Mouse (Mus musculus) hindbrain, embryonic 14.5 days (tissue): ENCODE measurements around the gene Arl6ip1. TPM values are rescaled to one million over a fixed set of nuclear protein-coding genes. Genes with fewer than 3 reads are reported as not detected.

ENCODE experiments used
- ATAC-seq: fragments of 200-750 bp; cut with Nextera tagmentation; 2 replicates; pipeline ENCODE4 v1.8.0; 2017; ENCODE audit warnings: moderate number of reproducible peaks, mild to moderate bottlenecking, moderate TSS enrichment, moderate library complexity; ENCODE audit not compliant: low FRiP score
- DNase-seq: peaks from one replicate; pipeline ENCODE4 v3.0.0-alpha.2; 2015; ENCODE audit warnings: low spot score
- H3K27ac ChIP-seq: fragments of 300-500 bp; sonication (generic); 2 replicates; pipeline ENCODE4 v1.5.1; 2014; ENCODE audit warnings: mild to moderate bottlenecking, moderate library complexity
- H3K27me3 ChIP-seq: fragments of 300-500 bp; sonication (generic); 2 replicates; pipeline ENCODE4 v1.6.1; 2014; ENCODE audit warnings: mild to moderate bottlenecking, low read length, mixed read lengths; ENCODE audit not compliant: control insufficient read depth, insufficient read depth
- H3K36me3 ChIP-seq: fragments of 300-500 bp; sonication (generic); replicated peaks from 2 replicates; pipeline ENCODE4 v1.6.1; 2014; ENCODE audit not compliant: control insufficient read depth, insufficient read depth
- H3K4me1 ChIP-seq: fragments of 300-500 bp; sonication (generic); replicated peaks from 2 replicates; pipeline ENCODE4 v1.6.1; 2014; ENCODE audit warnings: antibody characterized with exemption, low read length, mixed read lengths; ENCODE audit not compliant: control insufficient read depth, insufficient read depth
- H3K4me2 ChIP-seq: fragments of 300-500 bp; sonication (generic); replicated peaks from 2 replicates; pipeline ENCODE4 v1.6.1; 2014; ENCODE audit warnings: mild to moderate bottlenecking, moderate library complexity
- H3K4me3 ChIP-seq: fragments of 300-500 bp; sonication (generic); replicated peaks from 2 replicates; pipeline ENCODE4 v1.5.1; 2014; ENCODE audit warnings: mild to moderate bottlenecking, low read length
- H3K9ac ChIP-seq: fragments of 300-500 bp; sonication (generic); 2 replicates; pipeline ENCODE4 v1.6.1; 2014
- H3K9me3 ChIP-seq: fragments of 300-500 bp; sonication (generic); 2 replicates; pipeline ENCODE4 v1.6.1; 2016; ENCODE audit warnings: low read length; ENCODE audit not compliant: control insufficient read depth
- WGBS: fragments of 180-500 bp; shearing (Covaris S2); extraction: QIAGEN DNeasy Blood & Tissue Kit; methylation state at CpG from one replicate; pipeline ENCODE4 v1.1.7; 2014; 5-methylcytosine and 5-hydroxymethylcytosine counted together
- polyA plus RNA-seq: library from polyadenylated mRNA; unstranded; fragments of >200 nt; fragmentation: Nextera tagmentation; extraction: Ambion mirVana; gene quantifications from 2 replicates; pipeline ENCODE4 v1.2.1, GENCODE M21; 2014

Gene Arl6ip1
- polyA plus RNA-seq, 1 experiment from 2014 or later, result 404 TPM

DNA sequence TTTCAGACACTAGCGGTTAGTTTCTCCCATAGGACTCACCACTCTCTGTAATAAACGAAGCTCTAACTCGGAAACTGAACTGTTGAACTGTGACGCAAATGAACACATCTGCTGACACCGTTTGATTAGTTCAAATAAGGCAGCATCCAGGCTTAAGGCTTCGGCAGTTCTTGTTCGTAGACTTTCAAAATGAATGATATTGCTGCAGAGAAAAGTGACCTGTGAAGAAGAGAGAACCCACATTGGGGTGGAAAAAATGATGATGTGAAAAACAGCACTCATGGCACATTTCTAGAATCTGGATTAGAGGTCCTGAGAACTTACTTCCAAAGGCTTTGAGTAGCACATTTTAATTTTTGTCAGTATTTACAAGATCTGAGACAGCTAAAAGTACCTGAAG, 11.8 kb upstream of the Arl6ip1 start:
- no peak for ATAC-seq
- 90% methylated on average over 7 of the region's 7 CpGs for WGBS

GRCm38 (mm10) chr7:118135128-118135527, 5.7 kb upstream of the Arl6ip1 start:
- Histone ChIP-seq H3K27ac (no peak overlapping the region), H3K9ac (no peak overlapping the region), H3K4me3 (no peak overlapping the region), H3K27me3 (no peaks in the 10 kb centered on the region), H3K4me2 (no peak overlapping the region), H3K4me1 (peaks cover 2% of the 10 kb centered on the region; the same call in 1 of the 2 replicates), H3K36me3 (peaks cover 56% of the 10 kb centered on the region), H3K9me3 (no peaks in the 10 kb centered on the region)
- ATAC-seq (no peak), DNase-seq (no peak)
- 73% methylated on average over 11 of the region's 11 CpGs for WGBS

More for the DNA sequence above, 11.8 kb upstream of the Arl6ip1 start:
- Histone ChIP-seq H3K9ac (no peak overlapping the region), H3K4me2 (no peak overlapping the region), H3K36me3 (peaks cover 93% of the 10 kb centered on the region), H3K9me3 (no peaks in the 10 kb centered on the region), H3K27ac (no peak overlapping the region), H3K4me3 (no peak overlapping the region), H3K4me1 (no peaks in the 10 kb centered on the region), H3K27me3 (no peaks in the 10 kb centered on the region)
- no peak for DNase-seq

GRCm38 (mm10) chr7:118128925-118129429, 485 bp downstream of the Arl6ip1 start:
- Histone ChIP-seq H3K9me3 (no peaks in the 10 kb centered on the region), H3K4me2 (peak overlapping the region; percentile 81), H3K4me3 (peak overlapping the region; percentile 76), H3K9ac (peak overlapping the region; percentile 79), H3K4me1 (peaks cover 27% of the 10 kb centered on the region), H3K36me3 (peaks cover 23% of the 10 kb centered on the region), H3K27me3 (no peaks in the 10 kb centered on the region), H3K27ac (peak overlapping the region; percentile 81)
- ATAC-seq, result peak; percentile 83
- DNase-seq, result no peak
- under 1% methylated on average over 21 of the region's 21 CpGs for WGBS

DNA sequence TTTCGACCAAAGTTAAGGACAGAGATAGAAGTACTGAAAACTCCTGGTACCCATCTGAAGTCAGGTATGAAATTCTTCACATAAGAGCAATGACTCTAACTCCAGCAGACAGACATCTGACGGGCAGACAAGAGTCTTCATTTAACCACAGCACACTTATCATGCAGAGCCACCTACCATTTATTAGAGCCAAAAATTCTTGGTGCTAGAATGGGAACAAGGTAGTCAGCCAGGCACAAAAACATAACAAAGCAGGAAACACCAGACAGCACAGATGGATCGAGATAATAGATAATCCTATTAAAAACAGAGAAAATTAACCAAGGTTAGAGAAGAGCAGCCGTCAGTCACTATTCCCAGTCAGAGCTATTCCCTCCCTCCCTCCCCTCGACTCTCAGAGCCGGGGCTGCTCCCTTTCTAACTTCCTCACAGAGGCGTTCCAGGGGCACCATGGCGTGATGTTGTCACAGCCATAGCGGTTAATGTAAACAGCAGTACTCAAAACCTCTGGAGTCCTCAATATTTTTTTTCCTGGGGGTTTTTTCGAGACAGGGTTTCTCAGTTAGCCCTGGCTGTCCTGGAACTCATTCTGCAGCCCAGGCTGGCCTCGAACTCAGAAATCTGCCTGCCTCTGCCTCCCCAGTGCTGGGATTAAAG, 3.1 kb downstream of the Arl6ip1 start:
- no peak overlapping the region for H3K4me3 ChIP-seq
- H3K4me2 ChIP-seq, result peak overlapping the region; percentile 81; the same call in 1 of the 2 replicates
- H3K36me3 ChIP-seq, result peaks cover 43% of the 10 kb centered on the region
- H3K9me3 ChIP-seq, result no peaks in the 10 kb centered on the region
- no peak overlapping the region for H3K27ac ChIP-seq
- DNase-seq (no peak), ATAC-seq (no peak)
- H3K9ac ChIP-seq, result no peak overlapping the region
- 84% methylated on average over 11 of the region's 11 CpGs for WGBS
- peaks cover 27% of the 10 kb centered on the region for H3K4me1 ChIP-seq
- H3K27me3 ChIP-seq, result no peaks in the 10 kb centered on the region

DNA sequence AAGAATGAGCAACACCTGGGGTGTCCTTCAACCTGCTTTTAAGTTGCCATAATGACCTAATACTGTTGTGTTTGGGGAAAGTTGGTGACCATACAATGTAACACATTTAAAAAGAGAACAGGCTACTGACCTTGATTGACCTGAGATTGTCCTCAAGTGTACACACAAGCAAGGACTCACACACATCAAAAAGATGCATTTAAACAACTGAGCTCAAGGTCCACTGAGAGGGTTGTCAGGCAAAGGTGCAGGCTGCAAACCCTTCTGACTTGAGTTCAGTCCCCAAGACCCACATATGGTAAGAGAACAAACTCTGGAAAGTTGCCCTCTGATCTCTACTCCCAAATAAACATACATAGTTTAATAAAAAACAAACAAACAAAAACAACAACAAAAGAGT, 3.7 kb downstream of the Arl6ip1 start:
- ATAC-seq (no peak), DNase-seq (no peak)
- H3K4me1 ChIP-seq, result peaks cover 27% of the 10 kb centered on the region
- H3K4me3 ChIP-seq, result no peak overlapping the region
- H3K9ac ChIP-seq, result no peak overlapping the region
- H3K36me3 ChIP-seq, result peaks cover 47% of the 10 kb centered on the region
- H3K4me2 ChIP-seq, result no peak overlapping the region
- H3K27ac ChIP-seq, result no peak overlapping the region
- no peaks in the 10 kb centered on the region for H3K27me3 ChIP-seq
- H3K9me3 ChIP-seq, result no peaks in the 10 kb centered on the region

DNA sequence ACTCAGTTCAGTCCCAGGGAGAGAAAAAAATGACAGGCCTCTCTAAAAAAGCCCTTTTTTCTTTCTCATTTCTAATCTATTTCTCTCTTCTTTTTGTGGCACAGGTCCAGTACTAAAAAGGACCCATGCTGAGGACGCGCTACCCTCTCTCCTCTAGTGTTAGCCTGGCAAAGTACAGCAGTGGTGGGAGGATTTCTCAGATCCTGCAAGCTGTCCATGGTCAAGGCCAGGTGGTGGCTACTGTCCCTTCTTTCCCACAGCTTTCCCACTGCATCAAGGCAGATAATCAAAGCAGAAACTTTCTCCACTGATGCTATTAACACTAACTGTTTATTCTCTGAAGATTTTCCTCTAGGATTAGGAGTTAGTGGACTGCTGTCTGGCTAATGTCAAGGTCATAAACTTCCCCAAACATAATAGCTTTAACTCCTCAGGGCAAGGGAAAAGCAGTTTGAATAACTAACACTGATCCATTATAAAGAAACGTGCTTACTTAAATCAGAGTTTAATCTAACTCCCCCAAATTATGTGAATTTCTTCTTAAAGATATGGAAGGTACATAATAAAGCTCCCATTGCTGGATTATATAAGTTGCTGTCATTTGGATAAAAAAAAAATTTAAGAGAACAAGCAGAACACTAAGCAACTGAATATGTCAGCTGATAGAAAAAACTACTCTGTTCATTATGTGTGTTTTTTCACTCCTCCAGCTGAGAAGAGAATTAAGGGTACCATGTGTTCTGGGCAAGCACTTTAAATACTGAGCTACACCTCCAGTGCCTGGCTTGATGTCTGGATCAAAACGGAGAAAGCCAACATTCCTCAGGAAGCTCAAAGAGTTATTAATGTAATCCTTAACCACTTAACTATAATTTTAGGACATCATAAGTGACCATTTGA, 5.7 kb downstream of the Arl6ip1 start:
- no peak overlapping the region for H3K4me2 ChIP-seq
- peaks cover 67% of the 10 kb centered on the region for H3K36me3 ChIP-seq
- H3K4me1 ChIP-seq, result peaks cover 22% of the 10 kb centered on the region
- H3K4me3 ChIP-seq, result no peak overlapping the region
- WGBS, result 91% methylated on average over 4 of the region's 4 CpGs
- H3K27ac ChIP-seq, result no peak overlapping the region
- H3K27me3 ChIP-seq, result no peaks in the 10 kb centered on the region
- DNase-seq (no peak), ATAC-seq (no peak)
- no peaks in the 10 kb centered on the region for H3K9me3 ChIP-seq
- H3K9ac ChIP-seq, result no peak overlapping the region

GRCm38 (mm10) chr7:118122235-118122634, 7.2 kb downstream of the Arl6ip1 start:
- DNase-seq, result no peak

DNA sequence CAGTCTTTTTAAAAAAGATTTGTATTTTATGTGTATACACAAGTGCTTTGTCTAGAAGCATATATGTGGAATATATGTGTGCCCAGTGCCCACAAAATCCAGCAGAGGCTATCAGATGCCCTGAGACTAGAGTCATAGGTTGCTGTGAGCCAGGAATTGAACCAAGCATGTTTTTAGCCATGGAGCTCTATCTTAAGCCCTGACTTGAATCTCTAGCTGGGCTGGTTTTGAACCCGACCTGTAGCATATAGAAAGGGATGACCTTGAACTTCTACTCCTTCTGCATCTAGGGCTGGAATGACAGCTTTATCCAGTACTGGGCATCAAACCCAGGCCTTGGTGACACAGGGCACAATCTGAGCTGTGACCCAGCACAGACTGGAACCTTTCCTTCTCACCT, 8.8 kb downstream of the Arl6ip1 start:
- Histone ChIP-seq H3K4me1 (no peaks in the 10 kb centered on the region), H3K9me3 (no peaks in the 10 kb centered on the region), H3K27ac (no peak overlapping the region), H3K4me3 (no peak overlapping the region), H3K4me2 (no peak overlapping the region), H3K9ac (no peak overlapping the region), H3K36me3 (peaks cover 64% of the 10 kb centered on the region), H3K27me3 (no peaks in the 10 kb centered on the region)
- ATAC-seq (no peak), DNase-seq (no peak)
- WGBS, result 86% methylated on average over 1 of the region's 1 CpGs

More at GRCm38 (mm10) chr7:118122235-118122634, 7.2 kb downstream of the Arl6ip1 start:
- ATAC-seq, result no peak
- Histone ChIP-seq H3K36me3 (peaks cover 78% of the 10 kb centered on the region), H3K27me3 (no peaks in the 10 kb centered on the region), H3K9ac (no peak overlapping the region), H3K4me3 (no peak overlapping the region), H3K9me3 (no peaks in the 10 kb centered on the region), H3K27ac (no peak overlapping the region), H3K4me2 (no peak overlapping the region), H3K4me1 (peaks cover 8% of the 10 kb centered on the region; the same call in 1 of the 2 replicates)
- WGBS, result 95% methylated on average over 7 of the region's 7 CpGs

DNA sequence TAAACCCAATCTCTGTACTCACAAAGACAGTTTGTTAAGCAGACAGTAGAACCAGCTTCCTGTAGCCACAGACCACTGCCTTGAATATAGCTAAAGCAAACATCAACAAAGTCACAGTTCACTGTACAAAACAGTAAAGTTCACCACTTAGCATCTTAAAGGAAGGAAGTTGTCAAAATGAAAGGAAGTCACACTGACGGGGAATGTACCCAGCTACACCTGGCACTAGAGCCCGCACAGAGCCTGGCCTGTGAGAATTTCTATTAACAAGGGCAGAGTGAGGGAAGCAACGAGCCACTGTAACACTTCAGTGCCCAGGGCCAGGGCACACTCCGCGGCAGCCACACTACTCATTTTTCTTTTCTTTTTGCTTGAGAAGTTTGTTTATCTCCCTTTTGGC, 9.5 kb downstream of the Arl6ip1 start:
- DNase-seq (no peak), ATAC-seq (no peak)
- Histone ChIP-seq H3K9me3 (no peaks in the 10 kb centered on the region), H3K4me1 (peaks cover 3% of the 10 kb centered on the region), H3K4me3 (no peak overlapping the region), H3K9ac (no peak overlapping the region), H3K36me3 (peaks cover 62% of the 10 kb centered on the region), H3K27ac (no peak overlapping the region), H3K4me2 (no peak overlapping the region), H3K27me3 (no peaks in the 10 kb centered on the region)
- 90% methylated on average over 5 of the region's 5 CpGs for WGBS
